Comparison of ENCODE assay signal across 8 mouse cellular contexts in genomic region chr1:118980636-118981035, GRCm38 (mm10).
DNase-seq lines count a peak whose midpoint lies in the region; ATAC-seq and TF ChIP-seq lines count a peak whose summit lies in the region.

No protein-coding gene starts in this region.

- no peak overlapping the region for H3K4me2 ChIP-seq in forebrain, embryonic 14.5 days (ENCODE audit: low read length)
- H3K4me2 ChIP-seq in liver, postnatal 0 days (ENCODE audit: low read depth, low read length): no peak overlapping the region
- H3K4me2 ChIP-seq in midbrain, embryonic 16.5 days (ENCODE audit: low read length): no peak overlapping the region

- DNase-seq in cerebellum, postnatal 36 days: peak; percentile 18 to 23
- DNase-seq in cerebellum, adult 8-10 months: no peak
- peak; percentile 79 for DNase-seq in left cerebral cortex, postnatal 4 days
- no peak for DNase-seq in left cerebral cortex, postnatal 36 days (ENCODE audit: low spot score in 2 of 2)
- DNase-seq in forebrain, embryonic 14.5 days (ENCODE audit: low spot score): peak; percentile 49
- peak; percentile 41 for DNase-seq in ovary, postnatal 36 days (ENCODE audit: low spot score)
- DNase-seq in liver, postnatal 0 days: no peak

- H3K36me3 ChIP-seq in forebrain, embryonic 14.5 days (ENCODE audit: control insufficient read depth, insufficient read depth, low read length): no peaks in the 10 kb centered on the region
- H3K36me3 ChIP-seq in liver, postnatal 0 days (replicated peaks; ENCODE audit: insufficient read depth, low read length): no peaks in the 10 kb centered on the region
- H3K36me3 ChIP-seq in midbrain, embryonic 16.5 days (ENCODE audit: control insufficient read depth, insufficient read depth, low read length): no peaks in the 10 kb centered on the region

- H3K4me3 ChIP-seq in forebrain, embryonic 14.5 days (ENCODE audit: low read depth, low read length): no peak overlapping the region
- H3K4me3 ChIP-seq in liver, postnatal 0 days (ENCODE audit: low read depth, low read length): no peak overlapping the region
- no peak overlapping the region for H3K4me3 ChIP-seq in midbrain, embryonic 16.5 days (ENCODE audit: low read depth, low read length)

- 20% methylated on average over 7 of the region's 7 CpGs for WGBS in forebrain, embryonic 14.5 days
- 52% methylated on average over 7 of the region's 7 CpGs for WGBS in liver, postnatal 0 days (ENCODE audit: insufficient replicate concordance)
- 37% methylated on average over 7 of the region's 7 CpGs for WGBS in midbrain, embryonic 16.5 days

- no peak for TF ChIP-seq EP300 in liver, postnatal 0 days (IDR thresholded peaks at IDR 0.05; ENCODE audit: low read depth)

- no peaks in the 10 kb centered on the region for H3K9me3 ChIP-seq in forebrain, embryonic 14.5 days (replicated peaks; ENCODE audit: control insufficient read depth, low read length)
- no peaks in the 10 kb centered on the region for H3K9me3 ChIP-seq in liver, postnatal 0 days (ENCODE audit: low read length)
- H3K9me3 ChIP-seq in midbrain, embryonic 16.5 days (replicated peaks; ENCODE audit: control insufficient read depth, low read length, poor library complexity, severe bottlenecking): no peaks in the 10 kb centered on the region

- intact Hi-C loops in left cerebral cortex, postnatal 4 days (cut with DNase I): no loop called here
- intact Hi-C loops in left cerebral cortex, postnatal 36 days (cut with DNase I): no loop called here

- H3K27ac ChIP-seq in forebrain, embryonic 14.5 days (ENCODE audit: low read depth, low read length): no peak overlapping the region
- no peak overlapping the region for H3K27ac ChIP-seq in liver, postnatal 0 days (ENCODE audit: low read depth)
- no peak overlapping the region for H3K27ac ChIP-seq in midbrain, embryonic 16.5 days (ENCODE audit: low read length)

- H3K27me3 ChIP-seq in forebrain, embryonic 14.5 days (replicated peaks; ENCODE audit: control insufficient read depth, insufficient read depth, low read length): no peaks in the 10 kb centered on the region
- no peaks in the 10 kb centered on the region for H3K27me3 ChIP-seq in liver, postnatal 0 days (ENCODE audit: insufficient read depth, low read length)
- H3K27me3 ChIP-seq in midbrain, embryonic 16.5 days (ENCODE audit: control insufficient read depth, insufficient read depth, low read depth, low read length): no peaks in the 10 kb centered on the region

- peaks cover 46% of the 10 kb centered on the region for H3K4me1 ChIP-seq in forebrain, embryonic 14.5 days (ENCODE audit: control insufficient read depth, insufficient read depth, low read length)
- no peaks in the 10 kb centered on the region for H3K4me1 ChIP-seq in liver, postnatal 0 days (ENCODE audit: insufficient read depth)
- H3K4me1 ChIP-seq in midbrain, embryonic 16.5 days (ENCODE audit: control insufficient read depth, insufficient read depth, low read length): peaks cover 9% of the 10 kb centered on the region; the same call in 1 of the 2 replicates

- TF ChIP-seq CTCF in liver, postnatal 0 days (IDR thresholded peaks at IDR 0.05; ENCODE audit: low read depth): no peak

- H3K9ac ChIP-seq in forebrain, embryonic 14.5 days (ENCODE audit: low read length): no peak overlapping the region
- no peak overlapping the region for H3K9ac ChIP-seq in liver, postnatal 0 days (replicated peaks)
- H3K9ac ChIP-seq in midbrain, embryonic 16.5 days (ENCODE audit: low read depth, low read length): no peak overlapping the region

- ATAC-seq in forebrain, embryonic 14.5 days: no peak
- ATAC-seq in liver, postnatal 0 days: no peak
- no peak for ATAC-seq in midbrain, embryonic 16.5 days

Comparison
In these comparisons a context has a peak if more than half of its experiments do, and no peak if none do; other contexts are left out.
1. DNase-seq: peak in cerebellum, postnatal 36 days (2 of 2), left cerebral cortex, postnatal 4 days (single experiment), forebrain, embryonic 14.5 days (single experiment) and ovary, postnatal 36 days (single experiment); none in cerebellum, adult 8-10 months (single experiment), left cerebral cortex, postnatal 36 days (0 of 2) and liver, postnatal 0 days (single experiment).